Mouse (Mus musculus) forebrain, embryonic 14.5 days (tissue): ENCODE results near the gene Dnajc8. TPM values are rescaled to one million over a fixed set of nuclear protein-coding genes. Genes with fewer than 3 reads are reported as not detected.

Source experiments
- ATAC-seq: fragments of 200-750 bp; cut with Nextera tagmentation; 2 replicates; pipeline ENCODE4 v1.8.0; 2017; ENCODE audit warnings: mild to moderate bottlenecking, moderate library complexity
- DNase-seq: peaks from one replicate; pipeline ENCODE4 v3.0.0-alpha.2; 2015; ENCODE audit warnings: low spot score
- H3K27ac ChIP-seq: fragments of 300-500 bp; sonication (generic); 2 replicates; pipeline ENCODE4 v1.5.1; 2014; ENCODE audit warnings: low read depth, mild to moderate bottlenecking, control low read depth, low read length, moderate library complexity
- H3K27me3 ChIP-seq: fragments of 300-500 bp; sonication (generic); replicated peaks from 2 replicates; pipeline ENCODE4 v1.6.1; 2014; ENCODE audit warnings: low read length, control low read depth, mixed read lengths; ENCODE audit not compliant: control insufficient read depth, insufficient read depth
- H3K36me3 ChIP-seq: fragments of 300-500 bp; sonication (generic); 2 replicates; pipeline ENCODE4 v1.6.1; 2014; ENCODE audit warnings: low read length, control low read depth; ENCODE audit not compliant: control insufficient read depth, insufficient read depth
- H3K4me1 ChIP-seq: fragments of 300-500 bp; sonication (generic); 2 replicates; pipeline ENCODE4 v1.6.1; 2014; ENCODE audit warnings: antibody characterized with exemption, low read length, control low read depth; ENCODE audit not compliant: control insufficient read depth, insufficient read depth
- H3K4me2 ChIP-seq: fragments of 300-500 bp; sonication (generic); 2 replicates; pipeline ENCODE4 v1.6.1; 2014; ENCODE audit warnings: mild to moderate bottlenecking, control low read depth, low read length
- H3K4me3 ChIP-seq: fragments of 300-500 bp; sonication (generic); 2 replicates; pipeline ENCODE4 v1.5.1; 2014; ENCODE audit warnings: low read depth, low read length, control low read depth
- H3K9ac ChIP-seq: fragments of 300-500 bp; sonication (generic); 2 replicates; pipeline ENCODE4 v1.6.1; 2014; ENCODE audit warnings: mild to moderate bottlenecking, low read length, control low read depth, moderate library complexity
- H3K9me3 ChIP-seq: fragments of 300-500 bp; sonication (generic); replicated peaks from 2 replicates; pipeline ENCODE4 v1.6.1; 2016; ENCODE audit warnings: low read length, control low read depth, mixed read lengths; ENCODE audit not compliant: control insufficient read depth
- whole genome bisulfite sequencing: fragments of 180-500 bp; shearing (Covaris S2); extraction: QIAGEN DNeasy Blood & Tissue Kit; methylation state at CpG from one replicate; pipeline ENCODE4 v1.1.7; 2014; 5-methylcytosine and 5-hydroxymethylcytosine counted together
- polyA plus RNA-seq: library from polyadenylated mRNA; unstranded; fragments of >200 nt; fragmentation: Nextera tagmentation; extraction: Ambion mirVana; gene quantifications from 2 replicates; pipeline ENCODE4 v1.2.1, GENCODE M21; 2014

Gene Dnajc8
- polyA plus RNA-seq, 1 experiment from 2014 or later = 160 TPM

DNA sequence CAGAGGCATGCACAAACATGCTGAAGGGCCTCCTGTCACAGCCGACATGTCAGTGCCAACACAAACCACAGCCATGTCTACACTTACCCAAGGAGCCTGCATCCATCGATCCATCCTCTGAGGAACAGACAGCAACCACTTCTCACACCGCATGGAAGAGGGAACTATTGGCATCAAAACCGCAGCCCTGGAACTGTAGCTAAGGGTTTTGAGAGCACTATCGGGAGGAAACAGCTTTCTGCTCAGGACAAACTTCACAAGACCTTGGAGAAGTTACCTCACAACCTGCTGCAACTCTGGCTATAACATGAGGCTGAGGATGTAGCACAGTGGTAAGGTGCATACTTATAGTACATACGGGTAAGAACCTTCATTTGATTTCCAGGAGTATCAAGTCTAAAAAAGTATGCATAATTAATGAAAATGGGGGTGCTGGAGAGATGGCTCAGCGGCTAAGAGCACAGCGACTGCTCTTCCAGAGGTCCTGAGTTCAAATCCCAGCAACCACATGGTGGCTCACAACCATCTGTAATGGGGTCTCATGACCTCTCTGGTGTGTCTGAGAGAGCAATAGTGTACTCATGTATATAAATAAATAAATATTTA is 7.3 kb upstream of the Dnajc8 start:
- no peaks in the 10 kb centered on the region for H3K9me3 ChIP-seq
- no peak for ATAC-seq
- H3K27me3 ChIP-seq = no peaks in the 10 kb centered on the region
- WGBS = 94% methylated on average over 8 of the region's 8 CpGs
- no peak overlapping the region for H3K9ac ChIP-seq
- H3K4me1 ChIP-seq = peaks cover 12% of the 10 kb centered on the region
- H3K36me3 ChIP-seq = peaks cover 17% of the 10 kb centered on the region
- no peak for DNase-seq
- no peak overlapping the region for H3K4me2 ChIP-seq
- H3K4me3 ChIP-seq = no peak overlapping the region
- H3K27ac ChIP-seq = no peak overlapping the region

DNA sequence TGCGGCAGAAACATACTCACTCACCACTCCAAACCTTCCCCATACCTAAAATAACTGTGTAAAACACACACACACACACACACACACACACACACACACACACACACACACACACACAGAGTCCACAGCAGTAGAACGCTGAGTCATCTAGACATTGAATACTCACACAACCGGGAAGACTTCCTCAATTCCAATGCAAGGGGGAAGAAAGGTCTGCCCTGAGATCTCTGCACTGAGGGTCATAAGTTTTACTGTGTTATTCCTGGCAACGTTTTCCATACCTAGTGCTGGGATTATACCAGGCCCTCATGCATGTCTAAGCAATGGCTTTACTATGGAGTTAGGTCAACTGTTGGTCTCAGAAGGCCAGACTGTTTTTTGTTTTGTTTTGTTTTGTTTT is 6.0 kb upstream of the Dnajc8 start:
- Histone ChIP-seq H3K4me1 (peaks cover 12% of the 10 kb centered on the region), H3K36me3 (peaks cover 17% of the 10 kb centered on the region), H3K27me3 (no peaks in the 10 kb centered on the region), H3K27ac (no peak overlapping the region), H3K9ac (no peak overlapping the region), H3K4me3 (no peak overlapping the region), H3K9me3 (no peaks in the 10 kb centered on the region), H3K4me2 (no peak overlapping the region)
- ATAC-seq = no peak
- WGBS = 88% methylated on average over 4 of the region's 4 CpGs
- no peak for DNase-seq

DNA sequence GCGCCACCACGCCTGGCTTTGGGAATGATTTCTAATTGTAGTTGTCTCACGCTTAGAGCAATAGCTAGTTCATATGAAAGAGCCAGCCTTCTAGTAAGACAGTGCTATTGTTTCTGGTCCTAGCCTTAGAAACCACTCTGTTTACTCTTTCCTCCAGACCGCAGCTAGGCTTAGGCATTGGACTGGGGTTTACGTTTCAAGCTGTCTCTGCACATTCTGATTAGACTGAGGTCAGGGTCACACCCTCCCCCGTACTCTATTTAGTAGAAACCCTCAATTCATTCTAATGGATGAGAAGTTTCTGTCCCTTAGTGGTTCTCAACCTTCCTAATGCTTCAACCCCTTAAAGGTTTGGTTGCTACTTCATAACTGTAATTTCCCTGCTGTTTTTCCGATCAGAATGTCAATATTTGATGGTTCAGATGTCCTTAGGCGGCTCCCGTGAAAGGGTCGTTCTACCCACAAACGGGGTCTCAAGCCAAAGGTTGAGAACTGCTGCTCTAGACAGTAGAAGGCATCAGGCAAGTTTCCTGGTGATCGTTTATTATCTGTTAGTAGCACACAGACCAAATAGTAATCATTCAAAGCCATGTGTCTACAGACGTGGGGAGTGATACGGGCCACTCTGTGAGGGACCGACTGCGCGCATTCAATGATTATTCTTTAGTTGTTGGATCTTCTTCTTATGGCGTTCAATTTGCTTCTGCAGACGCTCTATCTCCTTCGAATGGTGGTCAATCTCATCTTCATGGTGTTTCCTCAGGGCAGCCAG is 5.1 kb upstream of the Dnajc8 start:
- ATAC-seq = no peak
- no peak overlapping the region for H3K9ac ChIP-seq
- 95% methylated on average over 20 of the region's 20 CpGs for WGBS

DNA sequence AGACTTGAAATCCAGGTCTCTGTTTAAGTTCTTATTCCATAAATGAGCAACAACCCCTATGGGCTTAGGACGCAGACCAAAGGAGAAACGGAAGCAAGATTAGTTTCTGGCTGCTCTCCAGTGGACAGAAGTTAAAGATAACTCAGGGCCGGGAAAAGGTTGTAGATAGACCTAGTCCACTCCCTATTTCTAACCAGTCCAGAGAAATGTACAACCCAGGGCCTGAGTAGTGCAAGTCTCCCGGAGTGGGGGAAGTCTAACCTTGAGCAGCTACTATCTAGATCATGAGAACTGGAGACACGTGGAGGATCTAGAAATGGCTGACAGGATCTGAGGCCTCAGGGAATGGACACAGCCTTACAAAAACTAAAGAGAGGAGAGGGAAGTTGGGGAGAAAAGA is 2.9 kb upstream of the Dnajc8 start:
- DNase-seq (no peak), ATAC-seq (no peak)
- 20% methylated on average over 5 of the region's 5 CpGs for WGBS
- Histone ChIP-seq H3K27me3 (no peaks in the 10 kb centered on the region), H3K9me3 (no peaks in the 10 kb centered on the region), H3K27ac (peak overlapping the region; percentile 94), H3K4me2 (peak overlapping the region; percentile 85), H3K36me3 (peaks cover 17% of the 10 kb centered on the region), H3K4me3 (peak overlapping the region; percentile 73), H3K9ac (peak overlapping the region; percentile 97), H3K4me1 (peaks cover 26% of the 10 kb centered on the region)

More for the DNA sequence above, 5.1 kb upstream of the Dnajc8 start:
- no peak for DNase-seq
- no peaks in the 10 kb centered on the region for H3K9me3 ChIP-seq
- H3K27me3 ChIP-seq = no peaks in the 10 kb centered on the region
- peaks cover 17% of the 10 kb centered on the region for H3K36me3 ChIP-seq
- no peak overlapping the region for H3K27ac ChIP-seq
- peaks cover 14% of the 10 kb centered on the region for H3K4me1 ChIP-seq
- no peak overlapping the region for H3K4me2 ChIP-seq
- no peak overlapping the region for H3K4me3 ChIP-seq

DNA sequence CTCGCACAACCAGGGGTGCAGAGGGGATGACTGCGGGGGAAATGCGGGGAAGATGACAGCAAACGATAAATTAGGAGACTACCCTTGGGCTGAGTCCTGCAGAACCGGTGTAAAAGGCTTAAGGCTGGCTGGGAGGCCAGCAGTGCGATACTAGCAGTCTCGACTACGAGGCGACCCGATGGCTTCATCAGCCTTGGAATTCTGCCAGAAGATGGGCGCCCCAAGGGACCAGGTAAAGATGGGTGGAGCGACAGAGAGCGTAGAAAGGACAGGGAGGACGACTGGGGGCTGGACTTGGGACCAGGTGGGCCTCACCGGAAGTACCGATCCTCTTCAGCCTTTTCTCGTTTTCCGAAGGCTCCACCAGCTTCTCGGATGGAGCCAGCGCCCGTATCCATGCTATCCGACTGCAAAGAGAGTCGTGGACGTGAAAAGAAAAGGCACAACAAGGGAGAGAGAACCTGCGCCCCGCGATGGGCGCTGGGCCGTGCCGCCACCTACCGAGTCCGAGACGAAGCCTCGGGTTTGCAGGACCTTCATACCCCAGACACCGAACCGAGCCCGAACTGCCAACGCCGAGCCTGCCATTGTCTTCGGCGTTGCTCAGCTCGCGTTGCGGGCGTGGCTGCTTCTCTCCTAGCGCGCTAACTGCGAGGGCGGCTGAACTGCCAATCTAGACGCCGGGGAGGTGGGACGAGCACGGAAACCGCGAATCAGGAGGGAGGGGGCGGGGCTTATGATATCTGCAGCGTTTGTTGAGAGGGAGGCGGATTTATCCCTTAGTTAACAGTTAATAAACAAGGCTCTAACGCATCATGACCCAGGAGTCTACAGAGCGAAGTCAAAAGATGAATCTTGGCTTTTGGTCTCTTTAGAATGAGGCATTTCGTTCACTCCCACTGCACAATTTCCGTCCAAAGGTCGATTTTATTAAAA is 2.1 kb upstream of the Dnajc8 start, which contains the start of gene Atpif1:
Gene Atpif1, minus strand, starts transcription at position 679 of the 936 bp plus-strand sequence.
- DNase-seq (peak; percentile 98), ATAC-seq (peak; percentile 93)
- peaks cover 22% of the 10 kb centered on the region for H3K36me3 ChIP-seq
- H3K9ac ChIP-seq = peak within 1 kb of the TSS; percentile 97
- H3K4me1 ChIP-seq = peaks cover 26% of the 10 kb centered on the region
- peak within 1 kb of the TSS; percentile 85 for H3K4me2 ChIP-seq
- WGBS = under 1% methylated on average over 63 of the region's 63 CpGs
- H3K27ac ChIP-seq = peak within 1 kb of the TSS; percentile 94
- peak within 1 kb of the TSS; percentile 73 for H3K4me3 ChIP-seq
- H3K9me3 ChIP-seq = no peaks in the 10 kb centered on the region
- no peaks in the 10 kb centered on the region for H3K27me3 ChIP-seq

DNA sequence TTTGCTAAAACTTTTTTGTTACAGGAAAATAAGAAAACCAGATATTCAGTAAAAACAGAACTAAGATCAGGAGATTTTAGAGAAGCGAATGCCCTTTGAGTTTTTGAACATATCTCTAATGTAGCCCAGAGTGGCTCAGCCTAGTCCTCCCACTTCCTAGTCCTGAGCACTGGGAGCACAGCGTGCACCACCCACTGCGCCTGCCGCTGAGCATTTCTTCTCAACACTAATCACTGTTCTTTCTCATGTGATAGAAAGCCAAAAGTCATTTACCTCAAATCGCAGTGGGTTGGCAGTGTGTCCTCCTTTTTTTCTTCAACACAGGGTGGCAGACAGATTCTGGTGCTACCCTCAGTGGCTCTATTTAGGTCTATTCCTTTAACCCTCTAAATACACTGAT is 4.1 kb downstream of the Dnajc8 start:
- Histone ChIP-seq H3K27me3 (no peaks in the 10 kb centered on the region), H3K9me3 (no peaks in the 10 kb centered on the region), H3K36me3 (peaks cover 61% of the 10 kb centered on the region), H3K4me1 (peaks cover 14% of the 10 kb centered on the region; the same call in 1 of the 2 replicates), H3K27ac (no peak overlapping the region), H3K9ac (no peak overlapping the region), H3K4me2 (no peak overlapping the region), H3K4me3 (no peak overlapping the region)
- no peak for ATAC-seq
- 94% methylated on average over 5 of the region's 5 CpGs for WGBS
- no peak for DNase-seq

DNA sequence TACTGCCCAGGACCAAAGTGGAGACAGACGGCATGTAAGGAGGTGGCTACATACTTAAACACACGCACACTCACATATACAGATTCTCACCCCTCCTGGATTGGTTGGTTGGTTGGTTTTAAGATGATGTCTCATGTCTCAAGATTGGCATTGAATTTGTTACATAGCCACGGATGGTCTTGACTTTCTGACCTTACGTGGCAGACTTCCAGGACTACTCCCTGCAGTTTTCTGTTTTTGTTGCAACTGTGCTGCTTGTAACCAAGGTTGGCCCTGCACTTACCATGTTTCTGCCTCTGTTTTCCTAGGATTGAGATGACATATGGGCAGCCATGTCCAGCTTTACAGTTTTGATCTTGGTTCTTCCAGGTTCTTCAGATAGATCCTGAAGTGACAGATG is 6.1 kb downstream of the Dnajc8 start:
- H3K9ac ChIP-seq = no peak overlapping the region
- H3K4me1 ChIP-seq = peaks cover 9% of the 10 kb centered on the region; the same call in 1 of the 2 replicates
- H3K27ac ChIP-seq = no peak overlapping the region
- WGBS = 85% methylated on average over 4 of the region's 4 CpGs
- H3K4me2 ChIP-seq = no peak overlapping the region
- peaks cover 77% of the 10 kb centered on the region for H3K36me3 ChIP-seq
- DNase-seq (no peak), ATAC-seq (no peak)
- H3K9me3 ChIP-seq = no peaks in the 10 kb centered on the region
- H3K4me3 ChIP-seq = no peak overlapping the region
- no peaks in the 10 kb centered on the region for H3K27me3 ChIP-seq

DNA sequence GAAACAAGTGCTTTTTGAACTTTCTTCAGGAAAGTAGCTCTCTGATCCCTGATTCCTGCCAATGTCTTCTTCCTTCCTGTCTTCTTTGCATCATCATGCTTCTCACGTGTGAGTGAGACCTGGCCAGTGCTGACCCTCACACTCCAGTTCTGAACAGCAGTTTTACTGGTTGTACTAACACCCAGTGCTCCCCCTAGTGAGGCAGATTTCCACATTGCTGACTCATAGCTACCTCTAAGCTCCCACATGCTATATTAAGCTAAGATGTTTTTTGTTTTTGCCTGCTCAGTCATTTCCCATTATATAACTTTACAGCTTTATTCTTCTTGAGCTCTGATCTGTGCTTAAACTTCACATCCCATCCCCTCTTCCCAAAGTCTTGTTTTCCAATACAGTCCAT is 7.4 kb downstream of the Dnajc8 start:
- no peak for ATAC-seq
- no peak overlapping the region for H3K27ac ChIP-seq
- no peak overlapping the region for H3K4me2 ChIP-seq
- H3K9me3 ChIP-seq = no peaks in the 10 kb centered on the region
- no peaks in the 10 kb centered on the region for H3K27me3 ChIP-seq
- no peaks in the 10 kb centered on the region for H3K4me1 ChIP-seq
- no peak overlapping the region for H3K4me3 ChIP-seq
- H3K9ac ChIP-seq = no peak overlapping the region
- peaks cover 90% of the 10 kb centered on the region for H3K36me3 ChIP-seq
- DNase-seq = no peak
- WGBS = 63% methylated on average over 1 of the region's 1 CpGs
